Mouse (Mus musculus): ENCODE results near the gene Dag1. TPM values are rescaled to one million over a fixed set of nuclear protein-coding genes. Genes with fewer than 3 reads are reported as not detected.

Gene Dag1
- 20.6 and 21.7 TPM in 2 replicates for polyA plus RNA-seq (2012; ENCODE audit: low replicate concordance)

GRCm38 (mm10) chr9:108263690-108264190 lies at the start of gene Dag1:
Gene Dag1, minus strand, starts transcription at chr9:108263958.

GRCm38 (mm10) chr9:108305629-108306520 lies 42.1 kb upstream of the Dag1 start, which contains the start of the genes Rhoa and Tcta:
Gene Rhoa, plus strand, starts transcription at chr9:108306129.
Gene Tcta, minus strand, starts transcription at chr9:108306160.

GRCm38 (mm10) chr9:108296453-108297355 lies 32.9 kb upstream of the Dag1 start, which contains the start of gene Amt:
Gene Amt, plus strand, starts transcription at chr9:108296853.

GRCm38 (mm10) chr9:108290016-108290750 lies 26.4 kb upstream of the Dag1 start, which contains the start of gene Nicn1:
Gene Nicn1, plus strand, starts transcription at chr9:108290429.

GRCm38 (mm10) chr9:108189787-108190679 lies 73.7 kb downstream of the Dag1 start, which contains the start of gene Bsn:
Gene Bsn, minus strand, starts transcription at chr9:108190384.

Other genes starting within 250 kb of the Dag1 start
- 4.6 and 5.8 TPM in 2 replicates for gene Gmppb, start 214.7 kb downstream of the Dag1 start, polyA plus RNA-seq (2012; ENCODE audit: low replicate concordance)
- 0.22 and 0.61 TPM in 2 replicates for gene Amigo3, start 210.8 kb downstream of the Dag1 start, polyA plus RNA-seq (2012; ENCODE audit: low replicate concordance)
- 0.10 and 1.0 TPM in 2 replicates for gene Mst1, start 183.5 kb downstream of the Dag1 start, polyA plus RNA-seq (2012; ENCODE audit: low replicate concordance)
- gene Rnf123, start 180.6 kb downstream of the Dag1 start, polyA plus RNA-seq (2012; ENCODE audit: low replicate concordance) = 83.2 and 287 TPM in 2 replicates
- 50.4 and 78.3 TPM in 2 replicates for gene Apeh, start 169.4 kb downstream of the Dag1 start, polyA plus RNA-seq (2012; ENCODE audit: low replicate concordance)
- 1.6 and 2.0 TPM in 2 replicates for gene Bsn, start 73.6 kb downstream of the Dag1 start, polyA plus RNA-seq (2012; ENCODE audit: low replicate concordance)
- 0.24 and 0.65 TPM in 2 replicates for gene Nicn1, start 26.5 kb upstream of the Dag1 start, polyA plus RNA-seq (2012; ENCODE audit: low replicate concordance)
- 0.12 and 0.45 TPM in 2 replicates for gene Amt, start 32.9 kb upstream of the Dag1 start, polyA plus RNA-seq (2012; ENCODE audit: low replicate concordance)
- gene Rhoa, start 42.2 kb upstream of the Dag1 start, polyA plus RNA-seq (2012; ENCODE audit: low replicate concordance) = 168 and 183 TPM in 2 replicates
- 3.9 and 6.1 TPM in 2 replicates for gene Tcta, start 42.2 kb upstream of the Dag1 start, polyA plus RNA-seq (2012; ENCODE audit: low replicate concordance)
- gene Gpx1, start 74.9 kb upstream of the Dag1 start, polyA plus RNA-seq (2012; ENCODE audit: low replicate concordance) = 259 and 377 TPM in 2 replicates
- gene Usp4, start 83.9 kb upstream of the Dag1 start, polyA plus RNA-seq (2012; ENCODE audit: low replicate concordance) = 18.2 and 114 TPM in 2 replicates
- gene 1700102P08Rik, start 128.8 kb upstream of the Dag1 start, polyA plus RNA-seq (2012; ENCODE audit: low replicate concordance) = 3.3 and 5.5 TPM in 2 replicates
- gene Ccdc36, start 164.5 kb upstream of the Dag1 start, polyA plus RNA-seq (2012; ENCODE audit: low replicate concordance) = 0.08 TPM in 1 of 2 replicates, not detected in the other
- not detected in 2 replicates for gene BC048562, start 172.5 kb upstream of the Dag1 start, polyA plus RNA-seq (2012; ENCODE audit: low replicate concordance)
- 15.7 and 24.2 TPM in 2 replicates for gene Ccdc71, start 196.6 kb upstream of the Dag1 start, polyA plus RNA-seq (2012; ENCODE audit: low replicate concordance)
- gene Klhdc8b, start 197.6 kb upstream of the Dag1 start, polyA plus RNA-seq (2012; ENCODE audit: low replicate concordance) = 13.3 and 17.0 TPM in 2 replicates
- gene Lamb2, start 215.8 kb upstream of the Dag1 start, polyA plus RNA-seq (2012; ENCODE audit: low replicate concordance) = 0.42 and 1.4 TPM in 2 replicates
- gene Usp19, start 226.6 kb upstream of the Dag1 start, polyA plus RNA-seq (2012; ENCODE audit: low replicate concordance) = 85.5 and 193 TPM in 2 replicates
- 27.8 and 92.7 TPM in 2 replicates for gene Qars, start 243.7 kb upstream of the Dag1 start, polyA plus RNA-seq (2012; ENCODE audit: low replicate concordance)